Mouse (Mus musculus) heart, postnatal 25 days (tissue): ENCODE results near the gene Col4a1. TPM values are rescaled to one million over a fixed set of nuclear protein-coding genes. Genes with fewer than 3 reads are reported as not detected.

Source experiments
- DNase-seq: peaks from one replicate; pipeline ENCODE4 v3.0.0; 2022; ENCODE audit warnings: low spot score
- intact Hi-C: fragments of 180-260 bp; cut with DNase I; formaldehyde crosslinking; loops from one replicate; pipeline ENCODE4 v1.15.1; 2025
- total RNA-seq, 2 experiments: library from RNA; stranded (reverse); gene quantifications; 2 replicates each; pipeline ENCODE4 v1.2.3; 2021

Gene Col4a1
- total RNA-seq, 2 experiments from 2014 or later: 537 to 622 TPM

DNA sequence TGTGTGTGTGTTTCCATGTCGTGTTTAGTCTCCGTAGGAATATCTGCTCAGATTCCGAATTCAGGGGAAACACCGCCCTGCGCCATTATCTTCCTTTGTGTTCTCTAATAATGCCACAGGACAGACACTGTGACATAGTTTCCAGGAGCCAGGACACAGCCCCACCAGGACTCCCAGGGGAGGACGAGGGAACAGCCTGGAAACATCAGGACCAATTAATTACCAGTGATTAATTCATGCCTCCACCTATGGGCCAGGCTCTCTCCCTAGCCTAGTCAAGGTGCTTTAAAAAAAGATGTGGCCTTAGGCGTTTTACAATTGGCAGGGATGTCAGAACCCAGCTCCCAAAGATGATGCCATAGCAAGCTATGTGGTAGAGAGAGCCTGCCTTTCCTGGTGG, 5.2 kb downstream of the Col4a1 start:
- no peak for DNase-seq

DNA sequence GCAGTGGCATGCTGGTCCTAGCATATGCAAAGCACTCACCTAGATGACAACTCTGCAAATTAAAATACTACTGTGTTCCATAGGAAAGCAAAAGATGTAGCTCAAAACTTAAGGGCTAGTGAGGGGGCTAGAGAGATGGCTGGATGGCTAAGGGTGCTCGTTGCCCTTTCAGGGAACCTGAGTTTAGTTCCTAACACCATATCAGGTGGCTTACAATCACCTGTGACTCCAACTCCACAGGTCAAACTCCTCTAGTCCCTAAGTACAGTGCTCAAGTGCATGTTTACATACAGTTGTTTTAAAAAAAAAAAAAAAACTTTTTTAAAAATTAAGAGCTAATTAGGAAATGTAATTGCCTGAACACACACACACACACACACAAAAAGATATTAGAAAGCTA, 7.1 kb downstream of the Col4a1 start:
- DNase-seq: no peak
- intact Hi-C loops: no loop called here

More for the DNA sequence above, 5.2 kb downstream of the Col4a1 start:
- intact Hi-C loops: no loop called here

DNA sequence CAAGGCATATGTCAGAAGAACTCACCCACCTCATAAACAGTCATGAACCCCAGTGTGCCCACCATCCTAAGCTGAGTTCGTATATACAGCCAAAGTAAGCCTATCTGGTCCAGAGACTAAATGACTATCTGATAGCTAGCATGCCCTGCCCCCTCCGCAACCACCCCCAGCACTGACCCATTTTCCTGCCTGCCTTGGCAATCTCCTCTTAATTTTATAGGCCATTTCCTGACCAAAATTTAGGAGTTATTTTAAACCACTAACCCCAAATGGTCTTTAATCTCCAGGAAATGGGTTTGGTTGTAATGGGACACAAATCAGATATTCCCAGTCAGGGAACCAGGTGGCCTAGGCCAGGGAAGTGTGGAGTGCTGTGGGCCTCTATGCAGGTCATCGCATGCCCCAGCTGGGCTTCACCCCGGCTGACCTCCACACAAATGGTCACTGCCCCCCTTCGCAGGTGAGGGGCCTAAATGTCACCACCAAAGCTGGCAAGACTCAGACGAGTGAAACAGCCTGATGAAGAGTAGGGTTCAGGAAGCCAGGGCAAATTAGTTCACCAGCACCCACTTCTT, 8.5 kb downstream of the Col4a1 start:
- intact Hi-C loops: no loop called here
- DNase-seq: no peak

DNA sequence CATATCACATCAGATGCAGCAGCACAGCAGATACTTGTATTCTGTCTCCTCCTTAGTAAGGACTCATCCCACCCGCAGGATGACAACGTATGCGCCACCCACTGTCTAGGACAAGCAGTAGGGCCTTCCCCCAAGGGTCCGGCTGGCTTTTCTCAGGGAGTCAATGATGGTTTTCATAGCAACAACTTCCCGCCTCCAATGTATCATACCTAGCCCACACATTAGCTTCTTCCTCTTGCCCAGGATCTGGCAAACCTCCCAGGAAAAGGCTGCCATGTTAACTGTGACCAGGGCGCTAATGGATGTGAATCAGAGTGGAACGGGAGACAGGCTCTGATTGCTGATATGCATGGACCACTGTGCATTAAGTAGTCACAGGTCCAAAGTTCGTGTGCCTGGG, 12.2 kb downstream of the Col4a1 start:
- DNase-seq: no peak
- intact Hi-C loops: no loop called here

DNA sequence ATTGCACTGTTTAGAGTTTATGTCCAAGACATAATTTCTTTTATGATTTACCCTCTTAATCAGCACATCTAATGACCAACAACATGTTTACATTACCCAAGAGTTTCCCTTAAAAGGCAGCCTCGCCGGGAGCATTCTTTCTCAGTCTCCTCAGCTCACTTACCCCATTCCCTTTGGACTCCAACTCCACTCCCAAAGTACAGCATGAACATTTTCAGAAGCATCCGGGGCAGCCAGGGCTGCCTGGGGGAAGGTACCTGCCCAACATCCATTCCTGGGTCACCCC, 13.4 kb downstream of the Col4a1 start:
- intact Hi-C loops: loop anchor here (5.0 kb wide), 1 partner anchor 37 kb away; no protein-coding TSS in a partner anchor
- DNase-seq: no peak

DNA sequence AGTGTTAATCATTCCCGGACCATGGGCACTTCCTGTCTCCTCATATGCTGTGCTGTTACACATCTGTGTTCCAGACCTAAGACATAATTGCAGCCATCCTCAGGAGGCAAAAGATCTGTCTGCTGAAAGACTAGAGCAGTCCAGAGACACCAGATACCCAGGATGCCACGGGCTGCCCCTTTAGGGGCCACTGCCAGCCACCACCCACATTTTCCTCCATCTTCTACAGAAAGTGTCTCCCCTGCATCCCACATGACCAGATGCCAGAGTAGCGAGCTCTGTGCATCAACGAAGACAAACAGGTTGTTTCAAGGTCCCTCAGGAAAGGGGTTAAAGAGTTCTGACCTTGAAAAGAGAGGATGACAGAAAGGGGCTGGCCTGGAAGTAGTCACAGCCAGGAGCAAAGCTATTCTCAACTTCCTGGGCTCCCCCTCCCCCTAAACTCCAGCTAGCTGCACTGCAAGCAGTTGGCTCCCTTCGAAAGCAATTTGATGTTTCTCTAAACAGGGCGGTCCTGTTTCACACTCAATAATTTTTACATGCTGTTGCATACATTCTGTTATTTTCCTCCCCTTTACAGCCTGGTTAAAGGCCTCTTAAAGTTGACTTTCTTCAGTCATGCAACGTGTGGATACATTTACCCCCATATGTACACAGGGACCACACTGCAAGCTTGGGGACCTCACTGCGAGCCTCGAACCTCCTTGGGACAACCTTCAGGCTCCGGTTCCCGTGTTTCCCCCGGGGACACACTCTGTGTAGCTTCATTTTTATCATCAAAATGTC, 13.9 kb downstream of the Col4a1 start:
- no peak for DNase-seq
- intact Hi-C loops: loop anchor here (5.0 kb wide), 1 partner anchor 36 kb away; no protein-coding TSS in a partner anchor

DNA sequence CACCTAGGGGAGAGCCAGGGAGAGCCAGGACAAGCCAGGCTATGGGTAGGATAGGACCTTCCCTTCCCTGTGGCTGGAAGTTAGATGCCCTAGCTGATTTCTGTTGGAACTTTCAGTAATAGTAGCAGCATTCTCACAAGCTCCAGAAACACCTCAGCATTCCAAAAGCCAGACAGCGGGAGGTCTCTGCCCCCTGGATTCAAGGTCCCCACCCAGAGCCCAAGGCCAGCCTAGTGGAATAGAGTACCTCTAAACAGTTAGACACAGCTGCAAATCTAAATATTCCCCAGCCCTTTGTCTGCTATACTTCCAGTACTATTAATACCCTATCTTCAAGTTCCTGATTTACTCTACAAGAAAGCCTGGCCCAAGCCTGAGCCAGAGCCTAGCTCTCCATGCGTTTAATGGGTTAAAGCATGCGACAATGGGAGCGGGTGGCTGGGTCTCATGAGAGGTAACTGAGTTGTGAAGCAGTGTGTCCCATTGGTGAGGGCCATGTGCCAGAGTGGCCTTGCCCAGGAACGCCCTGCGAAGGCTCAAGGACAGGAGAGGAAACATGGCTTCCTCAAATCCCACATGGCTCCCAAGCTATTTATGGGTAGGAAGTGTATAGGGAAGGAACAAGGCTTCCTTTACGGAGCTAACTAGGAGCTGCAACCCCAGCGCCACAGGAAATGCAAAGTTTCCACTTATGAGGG, 15.3 kb downstream of the Col4a1 start:
- intact Hi-C loops: loop anchor here (5.0 kb wide), 1 partner anchor 35 kb away; no protein-coding TSS in a partner anchor
- peak; percentile 70 for DNase-seq

DNA sequence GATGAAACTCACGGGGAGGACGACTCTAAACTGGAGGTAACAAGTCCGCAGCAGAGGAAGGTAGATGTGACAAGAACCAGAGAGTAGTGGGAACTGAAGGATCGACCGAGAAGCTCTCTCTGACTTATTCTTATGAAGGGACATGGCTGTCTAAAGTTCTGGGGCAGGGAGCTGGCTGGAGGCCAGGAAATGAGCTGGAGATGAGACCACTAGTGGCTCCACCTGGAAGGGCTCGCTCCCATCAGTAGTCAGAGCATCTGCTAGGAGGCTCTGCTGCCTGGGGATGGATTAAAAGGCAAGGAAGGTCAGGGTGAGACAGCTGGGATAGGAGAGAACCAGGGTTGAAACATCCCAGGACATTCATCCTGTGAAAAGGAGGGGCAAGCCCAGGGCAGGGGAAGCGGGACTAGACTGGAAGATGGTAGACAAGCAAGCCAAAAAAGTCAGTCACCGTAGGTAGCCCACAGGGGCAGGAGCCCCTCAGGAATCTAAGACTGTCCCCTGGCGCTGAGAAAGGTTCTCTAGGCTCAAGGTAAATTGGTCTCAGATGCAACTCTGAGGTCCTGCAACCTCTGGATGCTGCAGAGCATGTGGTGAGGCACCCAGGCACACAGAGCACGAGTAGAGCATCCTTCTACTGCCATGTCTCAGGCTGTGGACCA, 16.2 kb downstream of the Col4a1 start:
- intact Hi-C loops: loop anchor here (5.0 kb wide), 1 partner anchor 34 kb away; no protein-coding TSS in a partner anchor
- DNase-seq: no peak

DNA sequence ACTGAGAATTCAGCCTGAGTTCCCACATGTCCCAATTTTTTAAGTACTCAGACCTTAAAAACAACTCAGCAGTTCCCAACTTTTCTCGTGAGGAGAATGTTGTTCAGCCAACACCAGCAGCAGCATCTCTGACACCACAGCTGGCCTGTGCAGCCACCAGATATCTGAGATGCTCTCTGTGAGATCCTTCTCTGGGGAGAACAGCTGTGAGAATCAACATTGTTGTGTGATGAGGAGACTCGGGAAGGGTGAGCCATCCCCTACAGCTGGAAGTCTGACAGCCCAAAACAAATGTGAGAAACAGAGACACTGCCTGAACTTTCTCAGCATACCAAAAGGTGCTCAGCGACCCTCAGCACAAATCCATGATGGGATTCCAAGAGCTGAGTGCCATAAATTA, 20.0 kb downstream of the Col4a1 start:
- DNase-seq: no peak
- intact Hi-C loops: no loop called here

DNA sequence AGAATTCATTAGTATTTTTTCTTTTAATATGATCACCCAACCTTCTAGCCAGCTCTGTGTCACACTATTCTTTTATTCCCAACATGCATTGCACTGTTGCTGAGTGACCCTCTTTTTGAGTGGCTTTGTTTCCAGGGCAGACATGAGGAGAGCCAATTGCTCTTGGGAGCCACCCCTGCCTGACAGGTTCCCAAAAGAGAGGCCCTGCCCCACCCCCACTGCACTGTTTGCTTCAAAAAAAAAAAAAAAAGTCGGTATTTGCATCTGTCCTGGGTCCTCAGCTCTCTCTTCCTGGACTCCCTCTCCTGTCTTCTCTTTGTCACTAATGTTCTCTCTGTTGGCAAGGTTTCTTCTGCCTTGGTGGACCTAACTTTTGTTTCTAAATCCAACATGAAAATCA, 22.1 kb downstream of the Col4a1 start:
- intact Hi-C loops: no loop called here
- DNase-seq: no peak

DNA sequence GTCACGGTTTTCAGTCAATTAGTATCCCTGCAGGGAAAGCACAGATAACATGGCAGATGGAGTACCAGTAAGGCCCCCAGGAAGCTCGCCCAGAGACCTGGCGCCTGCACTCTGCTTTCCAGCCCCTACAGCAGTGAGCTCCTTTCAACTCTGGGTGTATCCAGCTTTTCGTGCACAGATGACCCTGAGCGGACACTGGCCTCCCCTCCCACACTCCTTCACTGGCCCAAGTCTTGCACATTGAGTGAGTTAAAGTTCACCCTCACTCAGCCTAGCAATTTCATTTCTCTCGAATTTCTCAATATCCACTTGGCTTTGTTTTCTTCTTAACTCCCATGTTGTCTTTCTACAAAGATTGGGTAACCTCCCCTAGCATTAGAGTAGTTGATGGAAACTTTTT, 24.3 kb downstream of the Col4a1 start:
- intact Hi-C loops: no loop called here
- DNase-seq: no peak

DNA sequence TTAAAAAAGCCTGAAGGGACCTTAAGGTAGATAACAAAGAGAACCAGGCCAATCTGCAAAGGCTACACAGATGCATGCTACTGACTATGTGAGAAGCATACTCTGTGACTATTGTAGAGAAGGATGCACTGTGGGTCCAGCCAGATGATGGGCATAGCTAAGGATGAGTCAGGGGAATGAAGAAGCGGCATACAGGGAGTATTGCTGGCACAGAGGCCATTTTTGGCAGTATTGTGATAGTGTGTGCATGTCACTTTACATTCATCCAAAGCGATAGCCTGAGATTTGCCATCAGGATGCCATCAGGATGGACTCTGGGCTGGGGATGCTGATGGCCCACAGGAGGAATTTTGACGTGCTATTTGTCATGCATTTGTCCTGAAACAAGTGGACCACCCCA, 25.5 kb downstream of the Col4a1 start:
- no peak for DNase-seq
- intact Hi-C loops: no loop called here

DNA sequence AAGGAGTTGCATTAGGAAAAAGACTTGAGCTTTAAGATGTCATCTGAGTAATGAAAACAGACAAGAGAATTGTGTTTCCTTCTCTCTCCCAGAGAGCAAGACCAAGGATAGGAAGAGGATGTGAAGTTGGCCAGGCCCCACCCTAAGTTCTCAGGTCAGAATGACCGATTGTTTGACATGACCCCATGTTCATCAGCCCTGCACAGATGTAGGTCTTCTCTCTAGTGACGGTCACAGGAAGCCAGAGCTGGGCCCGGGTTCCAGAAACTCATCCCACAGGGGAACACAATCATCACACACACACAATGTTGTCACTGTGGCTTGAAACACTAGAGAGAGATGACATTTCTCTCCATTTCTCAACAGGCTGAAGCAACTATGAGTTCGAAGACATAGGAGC, 27.2 kb downstream of the Col4a1 start:
- no peak for DNase-seq
- intact Hi-C loops: no loop called here

DNA sequence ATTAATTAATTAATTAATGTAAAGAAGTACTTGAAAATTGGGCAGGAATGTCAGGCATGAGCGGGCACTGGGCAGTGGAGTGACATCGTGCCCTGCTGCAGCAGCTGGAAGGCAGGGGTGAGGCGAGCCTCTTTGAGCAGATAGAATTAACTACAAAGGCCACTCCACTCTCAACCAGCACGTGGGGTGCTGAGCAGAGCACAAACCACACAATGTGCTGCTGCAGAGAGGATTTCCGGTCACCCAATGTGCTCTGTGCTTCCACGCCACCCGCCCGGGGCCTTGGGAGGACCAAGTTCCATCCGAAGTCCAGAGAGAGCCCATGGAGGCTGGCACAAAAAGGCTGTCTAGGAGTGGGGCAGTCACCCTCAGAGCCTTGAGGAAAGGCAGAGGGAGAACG, 29.4 kb downstream of the Col4a1 start:
- intact Hi-C loops: no loop called here
- DNase-seq: no peak

DNA sequence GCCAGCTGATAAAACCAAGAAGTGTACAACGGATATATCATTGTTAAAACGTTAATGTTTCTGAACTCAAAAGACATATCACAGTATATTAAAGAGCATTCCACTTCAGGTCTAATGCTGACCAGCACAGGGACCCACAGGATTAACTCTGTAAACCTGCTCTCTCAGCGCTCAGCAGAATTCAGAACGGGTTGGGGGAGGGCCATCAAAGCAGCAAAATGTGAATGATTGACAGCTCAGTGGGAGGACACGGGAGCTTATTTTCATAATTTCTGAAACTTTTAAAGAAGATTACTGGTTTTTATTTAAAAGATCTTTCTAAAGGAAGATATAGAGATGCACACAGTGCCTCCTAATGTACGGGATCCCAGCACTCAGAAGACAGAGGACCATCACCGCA, 29.9 kb downstream of the Col4a1 start:
- intact Hi-C loops: no loop called here

DNA sequence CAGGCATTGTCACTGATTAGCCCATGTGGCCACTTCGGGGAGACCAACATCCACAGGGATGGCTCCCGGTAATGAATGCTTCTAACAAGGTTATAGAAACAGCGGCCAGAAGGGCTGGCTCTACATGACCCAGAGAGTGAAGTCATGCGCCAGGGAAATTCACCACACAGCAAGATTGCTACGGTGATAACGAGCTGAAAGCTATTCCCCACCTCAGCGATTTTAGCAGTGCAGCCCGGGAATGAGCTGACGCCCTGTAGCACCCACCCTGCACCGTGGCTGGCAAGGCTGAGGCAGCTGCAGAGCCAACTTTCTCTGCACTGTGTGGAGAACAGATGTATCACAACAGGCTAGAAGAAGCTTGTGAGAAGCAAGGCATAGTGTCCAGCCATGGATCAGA, 30.5 kb downstream of the Col4a1 start:
- intact Hi-C loops: no loop called here
- no peak for DNase-seq

More for the DNA sequence above, 29.9 kb downstream of the Col4a1 start:
- no peak for DNase-seq

DNA sequence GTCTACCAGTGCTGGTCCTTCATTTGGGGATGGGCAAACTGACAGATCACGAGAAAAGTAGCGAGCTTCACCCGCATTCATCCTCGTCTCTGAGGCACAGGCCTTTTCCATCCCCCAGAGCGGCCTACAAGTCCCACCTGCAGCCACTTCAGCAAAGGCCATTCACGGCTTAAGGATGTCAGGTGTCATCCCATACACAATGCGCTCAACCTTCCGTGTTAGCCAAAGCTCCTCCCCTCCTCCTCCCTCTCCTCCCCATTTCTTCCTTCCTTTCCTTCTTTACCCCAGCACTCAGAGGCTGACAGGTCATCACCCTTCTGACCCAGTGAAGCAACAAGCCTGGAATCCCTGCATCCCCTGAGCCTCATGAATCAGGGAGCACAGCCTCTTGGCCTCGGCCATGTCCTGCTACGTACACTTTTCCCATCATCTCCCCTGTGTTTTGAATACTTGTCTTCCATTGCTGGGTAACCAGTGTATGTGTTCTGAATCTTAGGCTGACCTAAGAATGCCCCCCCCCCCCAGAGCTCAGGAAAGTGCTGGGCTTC, 31.8 kb downstream of the Col4a1 start:
- intact Hi-C loops: loop anchor here (2.0 kb wide), 1 partner anchor 34 kb away; no protein-coding TSS in a partner anchor
- no peak for DNase-seq

DNA sequence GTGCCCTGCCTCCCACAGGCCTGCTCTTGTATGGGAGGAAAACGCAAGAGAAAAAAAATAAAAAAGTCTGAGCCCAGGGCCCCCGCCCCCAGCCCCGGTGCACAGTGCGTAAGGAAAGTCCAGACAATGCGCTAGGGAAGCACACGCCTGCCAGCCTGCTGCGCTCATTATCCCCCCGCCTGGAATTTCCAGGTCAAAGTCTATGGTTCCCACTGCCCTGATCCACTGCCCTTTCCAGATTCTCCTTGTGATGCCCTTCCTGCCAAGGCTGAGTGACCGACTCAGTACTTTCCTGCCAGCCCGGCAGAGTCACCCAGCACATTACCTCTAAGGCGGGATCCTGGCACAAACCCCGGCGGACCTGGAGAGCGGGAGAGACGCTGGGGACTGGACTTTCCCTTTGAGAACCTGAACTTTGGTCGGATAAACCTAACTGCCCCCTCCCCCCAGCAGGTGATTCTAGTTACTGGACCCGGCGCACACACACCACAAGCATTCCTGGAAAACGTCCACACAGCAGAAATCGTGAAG, 33.3 kb downstream of the Col4a1 start:
- intact Hi-C loops: loop anchor here (2.0 kb wide), 1 partner anchor 19 kb away; no protein-coding TSS in a partner anchor
- DNase-seq: peak; percentile 45

DNA sequence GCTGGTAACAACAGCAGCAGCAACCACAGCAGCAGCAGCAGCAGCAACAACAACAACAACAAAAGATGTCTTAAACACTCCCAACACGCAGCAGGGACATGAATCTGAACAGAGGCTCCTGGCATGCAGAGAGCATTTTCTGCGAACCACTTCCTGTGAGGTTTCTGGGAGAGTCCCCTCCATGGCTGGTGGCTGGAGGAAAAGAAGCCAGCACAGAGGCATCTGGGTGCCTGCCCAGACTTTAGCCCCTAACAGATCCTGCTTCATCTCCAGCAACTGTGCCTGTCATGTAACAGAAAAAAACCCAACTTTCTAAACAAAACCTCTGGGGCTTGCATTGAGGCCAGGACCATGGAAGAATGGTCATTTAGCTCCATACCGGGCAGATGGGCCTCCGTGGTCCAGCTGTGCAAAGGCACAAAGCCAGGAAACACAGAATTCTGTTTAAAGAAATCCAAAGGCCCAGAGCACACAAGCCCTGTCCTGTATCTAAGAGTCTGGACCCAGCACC, 34.5 kb downstream of the Col4a1 start:
- DNase-seq: peak; percentile 70
- intact Hi-C loops: loop anchor here (2.0 kb wide), 1 partner anchor 17 kb away; no protein-coding TSS in a partner anchor
